Mouse (Mus musculus) ES-Bruce4 (cell line): ENCODE results near the gene Ggnbp2.

ENCODE experiments used
- CTCF ChIP-seq: IDR thresholded peaks from one replicate; pipeline ENCODE4 v1.8.1; 2011; ENCODE audit warnings: low read depth, low read length
- EP300 ChIP-seq: IDR thresholded peaks from 2 replicates; pipeline ENCODE4 v1.6.1; 2011; ENCODE audit warnings: low read depth, low read length; ENCODE audit not compliant: insufficient read depth
- POLR2A ChIP-seq: IDR thresholded peaks from one replicate; pipeline ENCODE4 v1.8.1; 2011; ENCODE audit warnings: low read length; ENCODE audit not compliant: insufficient read depth

DNA sequence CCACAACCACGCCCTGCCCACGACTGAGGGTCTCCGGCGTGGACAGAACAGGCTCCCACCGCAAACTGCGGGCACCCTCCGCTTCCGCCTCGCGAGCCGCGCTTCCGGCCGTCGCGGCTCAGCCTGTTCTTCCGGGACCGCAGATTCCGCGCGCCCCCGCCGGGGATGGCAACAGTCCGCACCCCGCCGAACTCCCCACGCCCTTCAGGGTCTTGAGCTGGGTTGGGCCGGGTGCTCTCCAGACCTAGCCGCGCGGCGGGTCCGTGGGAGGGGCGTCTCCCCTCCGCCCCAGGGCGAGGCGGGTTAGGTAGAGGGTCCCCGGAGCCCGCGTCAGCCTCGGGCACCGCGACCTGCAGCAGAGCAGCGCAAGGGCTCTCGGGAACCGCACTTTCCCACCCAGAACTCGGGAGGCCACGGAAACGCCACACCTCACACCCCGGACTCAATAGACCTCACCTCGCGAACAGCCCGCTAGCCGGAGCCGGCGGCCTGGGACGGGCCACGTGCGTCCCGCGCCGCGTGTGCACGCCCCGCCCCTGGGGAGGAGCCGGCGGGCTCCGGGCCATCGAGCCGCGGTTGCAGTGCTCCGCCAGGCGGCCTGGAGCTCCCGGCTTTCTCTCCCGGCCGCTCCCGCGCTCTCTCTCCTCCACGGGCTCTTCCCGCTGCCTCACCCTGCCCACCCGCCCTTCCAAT lies 9.3 kb upstream of the Ggnbp2 start, which contains the start of the genes Myo19 and Pigw:
- TF ChIP-seq EP300 (no peak), CTCF (no peak), POLR2A (peak; percentile 51)
